Mouse (Mus musculus) lung, adult 18-20 months (tissue): ENCODE data around the gene Stap1.
A peak's percentile ranks its signal among the peaks of the same experiment; 100 is the strongest.

ENCODE experiments used
- DNase-seq, 2 experiments: peaks; one replicate each; pipeline ENCODE4 v3.0.0; 2022; ENCODE audit warnings: mixed read lengths in 2 of 2

Gene Stap1

DNA sequence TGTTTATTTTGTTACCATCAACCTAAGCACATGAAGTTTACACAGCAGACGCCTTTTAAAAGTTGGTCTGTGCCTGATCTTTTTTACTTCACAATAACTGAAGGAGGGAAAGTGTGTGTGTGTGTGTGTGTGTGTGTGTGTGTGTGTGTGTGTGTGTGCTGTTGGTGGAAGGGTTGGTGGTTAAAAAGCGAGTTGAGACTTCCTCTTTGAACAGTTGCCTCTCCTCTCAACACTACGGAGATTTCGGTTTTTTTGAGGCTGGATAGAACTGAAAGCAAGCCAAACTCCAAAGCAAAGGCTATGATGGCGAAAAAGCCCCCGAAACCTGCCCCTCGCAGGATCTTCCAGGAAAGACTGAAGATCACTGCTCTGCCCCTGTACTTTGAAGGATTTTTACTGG, at the start of gene Stap1:
Gene Stap1 (plus strand): TSS at position 209 of the 400 bp plus-strand sequence.
- DNase-seq, result no peak

DNA sequence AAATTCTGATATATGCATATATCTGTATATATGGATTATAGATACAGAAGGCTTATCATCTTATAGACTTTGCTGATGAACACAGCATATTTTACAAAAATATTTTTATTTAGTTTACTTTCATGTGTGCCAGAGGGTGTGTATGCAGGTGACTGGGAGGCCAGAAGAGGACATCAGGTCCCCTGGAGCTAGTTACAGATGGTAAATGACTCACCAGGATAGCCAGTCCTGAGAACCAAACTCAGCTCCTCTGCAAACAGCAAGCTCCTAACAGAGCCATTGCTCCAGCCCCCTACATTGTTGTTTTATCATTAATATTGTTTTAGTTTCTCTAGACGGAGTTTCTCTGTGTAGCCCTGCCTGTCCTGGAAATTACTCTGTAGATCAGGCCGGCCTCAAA, 41.7 kb upstream of the Stap1 start:
- DNase-seq, result no peak

DNA sequence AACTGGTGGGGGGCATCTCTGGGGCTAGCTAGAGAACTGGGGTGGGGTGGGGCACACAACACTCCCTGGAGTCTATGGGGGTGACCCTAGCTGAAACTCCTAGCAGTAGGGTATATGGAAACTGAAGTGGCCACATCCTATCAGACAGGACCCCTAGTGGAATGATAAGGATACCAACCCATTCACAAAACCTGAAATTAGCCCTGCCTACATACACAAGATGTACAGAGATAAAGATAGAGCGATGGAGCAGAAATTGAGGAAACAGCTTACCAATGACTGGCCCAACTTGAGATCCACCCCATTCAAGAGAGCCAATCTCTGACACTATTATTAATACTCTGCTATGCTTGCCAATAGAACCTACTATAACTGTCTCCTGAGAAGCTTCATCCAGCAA, 8.0 kb upstream of the Stap1 start:
- DNase-seq, result no peak

DNA sequence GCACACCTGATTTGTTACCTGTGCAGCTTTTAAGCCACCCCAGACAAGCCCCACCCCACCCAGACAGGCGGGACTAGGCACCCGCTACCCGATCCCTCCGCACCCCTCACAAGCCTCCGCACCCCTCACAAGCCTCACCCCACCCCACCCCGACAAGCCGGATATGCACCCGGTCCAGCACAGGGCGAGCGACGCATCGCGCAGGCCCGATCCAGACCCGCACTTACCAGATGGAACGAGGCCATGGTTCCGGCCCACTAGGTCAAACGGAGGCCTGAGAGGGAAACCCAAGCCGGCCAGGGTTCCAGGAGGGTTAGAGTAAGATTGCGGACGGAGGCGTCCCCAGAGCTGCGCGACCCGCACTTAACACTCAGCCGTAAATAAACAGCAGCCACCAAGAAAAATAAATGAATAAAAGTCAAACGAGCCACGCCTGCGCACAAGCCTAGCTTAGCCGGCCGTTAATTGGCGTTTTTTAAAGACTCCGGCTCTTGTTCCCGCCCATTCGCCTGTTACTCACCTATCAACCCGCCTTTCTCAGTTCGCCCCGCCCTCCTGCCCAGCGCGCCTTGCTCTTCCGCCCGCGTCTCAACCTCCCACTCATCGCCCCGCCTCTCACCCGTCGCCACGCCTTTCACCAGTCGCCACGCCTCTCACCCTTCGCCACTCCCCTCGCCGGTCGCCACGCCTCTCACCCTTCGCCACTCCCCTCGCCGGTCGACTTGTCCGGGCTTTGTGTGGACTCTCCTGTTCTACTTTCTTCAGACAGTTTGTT, 6.3 kb upstream of the Stap1 start, which contains the start of gene Cenpc1:
Gene Cenpc1 (minus strand): TSS at position 483 of the 775 bp plus-strand sequence.
- peak; percentile 98 for DNase-seq

DNA sequence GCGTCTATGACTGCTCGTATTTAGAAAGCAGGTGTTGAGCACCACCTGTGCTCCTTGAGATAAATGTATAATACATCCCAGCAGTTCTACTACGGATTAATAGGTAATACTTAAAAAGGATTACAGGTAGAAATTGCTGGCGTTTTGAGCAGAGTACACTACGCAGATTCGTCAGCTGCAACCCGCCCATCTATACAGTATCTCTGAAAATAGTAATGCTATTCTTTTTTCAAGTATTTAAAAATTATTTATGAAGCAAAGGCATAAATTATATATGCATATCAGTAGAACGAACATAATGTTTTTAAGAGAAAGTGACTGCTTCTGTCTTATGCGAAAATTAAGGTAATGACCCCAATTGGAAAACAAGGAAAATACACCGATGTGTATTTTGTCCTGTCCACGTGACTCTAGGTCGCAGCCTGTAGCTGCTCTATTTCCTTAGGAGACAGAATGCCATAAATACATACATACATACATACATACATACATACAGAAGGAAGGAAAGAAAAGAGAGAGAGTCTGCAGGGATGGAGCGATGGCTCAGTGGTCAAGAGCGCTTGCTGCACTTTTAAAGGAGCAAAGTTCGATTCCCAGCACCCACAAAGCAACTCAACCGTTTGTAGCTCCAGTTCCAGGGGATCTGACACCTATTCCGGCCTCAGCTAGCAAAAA, 5.5 kb upstream of the Stap1 start:
- no peak for DNase-seq

DNA sequence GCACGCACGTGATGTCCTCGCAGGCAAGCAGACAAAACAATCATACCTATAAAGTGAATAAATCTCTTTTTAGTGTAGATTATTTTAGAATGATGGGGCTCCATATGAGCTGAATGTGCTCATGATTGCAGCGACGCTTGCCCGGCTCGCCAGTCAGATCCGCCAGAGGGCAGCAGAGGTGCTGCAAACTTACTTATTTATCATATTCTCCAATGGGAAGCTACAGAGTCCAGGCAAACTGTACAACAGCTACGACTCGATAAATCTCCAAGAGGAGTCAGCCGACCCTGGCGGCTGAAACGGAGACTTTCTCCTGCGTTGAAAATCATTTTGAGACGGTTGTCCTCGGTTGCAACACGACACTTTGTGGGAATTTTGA, 5.0 kb upstream of the Stap1 start:
- DNase-seq, result peak; percentile 85 to 86

DNA sequence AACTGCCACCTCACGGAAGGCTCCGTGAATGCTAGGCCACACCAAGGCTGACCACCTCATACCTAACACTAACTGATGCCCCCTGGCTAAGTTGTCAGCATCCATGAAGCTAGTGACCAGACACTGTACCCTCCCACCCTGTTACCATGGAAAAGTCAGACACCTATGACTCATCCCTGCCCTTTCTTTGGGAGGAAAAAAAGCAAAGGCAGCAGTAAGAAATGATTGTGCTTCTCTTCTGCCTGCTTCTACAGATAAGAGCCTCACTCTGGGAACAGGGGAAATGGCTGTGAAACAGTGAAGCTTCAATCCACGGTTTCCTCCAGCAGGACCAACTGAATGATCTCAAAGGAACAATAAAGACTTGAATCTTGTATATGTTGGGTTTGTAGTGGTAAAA, 3.1 kb upstream of the Stap1 start:
- no peak for DNase-seq

DNA sequence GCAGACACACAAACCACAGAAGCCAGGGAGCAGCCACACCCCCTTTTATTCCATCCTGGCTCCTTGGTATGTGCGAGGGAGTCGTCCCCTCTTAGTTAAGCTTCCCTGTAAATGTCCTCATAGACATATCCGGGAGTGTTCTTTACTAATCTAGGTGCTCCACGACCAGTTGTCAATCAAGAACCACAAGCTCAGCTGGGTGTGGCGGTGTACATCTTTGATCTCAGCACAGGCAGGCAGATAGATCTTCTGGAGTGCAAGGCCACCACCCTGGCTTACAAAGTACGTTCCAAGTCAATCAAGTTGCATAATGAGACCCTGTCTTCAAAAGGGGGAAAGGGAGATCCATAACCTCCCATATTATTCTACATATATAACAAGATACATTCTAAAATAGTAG, 2.4 kb upstream of the Stap1 start:
- no peak for DNase-seq

DNA sequence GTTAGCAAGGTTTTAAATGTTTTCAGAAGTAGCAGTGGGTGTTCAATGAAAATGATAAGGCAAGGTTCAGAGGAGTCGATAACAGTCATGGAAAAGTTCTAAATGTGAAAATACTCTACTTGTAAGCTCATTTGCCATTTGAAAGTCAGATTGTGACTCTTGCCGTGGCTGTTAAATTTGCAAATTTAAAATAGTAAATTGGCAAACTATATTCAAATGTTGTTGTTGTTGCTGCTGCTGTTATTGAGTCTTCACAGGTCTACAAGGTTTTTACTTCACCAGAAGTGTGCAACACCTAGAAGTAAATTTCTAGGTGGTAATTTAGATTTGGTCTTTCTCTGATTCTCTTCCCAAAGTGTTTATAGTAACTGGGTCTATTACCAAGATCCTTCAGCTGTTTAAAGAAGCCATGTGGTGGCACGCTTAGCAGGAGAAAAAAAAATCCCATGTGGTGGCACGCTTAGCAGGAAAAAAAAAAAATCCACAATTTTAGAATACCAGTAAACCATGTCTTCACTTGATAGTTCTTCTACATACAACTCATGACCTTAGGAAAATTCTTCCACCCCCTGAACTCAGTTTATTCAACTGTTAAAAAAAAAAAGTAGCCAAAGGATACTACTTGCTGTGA, 1.3 kb downstream of the Stap1 start:
- no peak for DNase-seq

DNA sequence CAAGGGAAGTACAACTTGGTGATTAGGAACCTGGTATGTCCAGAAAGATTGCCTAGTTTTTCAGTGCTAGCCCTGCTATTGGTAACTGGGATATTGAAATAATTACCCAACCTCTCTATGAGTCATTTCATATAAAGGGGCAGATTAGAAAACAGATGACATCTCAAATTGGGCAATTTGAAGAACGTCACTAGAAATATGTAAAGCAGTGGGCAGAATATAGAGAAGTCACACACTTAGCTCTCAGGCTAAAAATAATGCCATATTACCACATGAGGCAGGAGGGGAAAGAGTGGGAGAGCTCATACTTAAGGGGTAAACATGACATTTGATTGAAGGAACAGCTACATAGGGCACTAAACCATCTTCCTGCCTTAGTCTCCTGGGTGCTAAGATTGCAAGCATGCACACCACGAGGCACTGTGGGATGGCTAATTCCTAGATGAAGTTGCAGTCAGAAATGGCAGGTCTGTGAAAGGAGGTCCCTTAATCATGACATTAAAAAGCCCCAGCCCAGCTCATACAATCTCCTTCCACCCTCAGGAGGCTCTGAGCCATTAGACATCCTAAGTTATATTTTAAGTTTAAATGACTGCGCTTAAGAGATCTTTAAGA, 7.3 kb downstream of the Stap1 start:
- no peak for DNase-seq

DNA sequence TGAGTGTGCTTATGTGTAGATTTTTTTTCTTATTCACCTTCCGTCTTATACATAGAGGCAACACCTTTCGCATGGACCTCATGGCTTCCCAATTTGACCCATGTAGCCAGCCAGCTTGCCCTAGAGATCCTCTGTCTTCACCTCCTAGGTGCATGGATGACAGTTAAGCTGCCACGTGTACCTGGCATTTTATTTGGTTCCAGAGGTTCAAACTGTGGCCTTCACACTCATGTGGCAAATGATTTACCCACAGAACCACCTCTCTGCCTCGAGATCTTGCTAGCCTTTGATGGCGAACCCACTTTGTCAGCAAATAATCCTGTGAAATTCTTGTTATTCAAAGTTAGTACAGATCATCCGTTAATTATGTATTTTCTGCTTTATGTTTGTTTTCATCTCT, 12.4 kb downstream of the Stap1 start:
- no peak for DNase-seq

DNA sequence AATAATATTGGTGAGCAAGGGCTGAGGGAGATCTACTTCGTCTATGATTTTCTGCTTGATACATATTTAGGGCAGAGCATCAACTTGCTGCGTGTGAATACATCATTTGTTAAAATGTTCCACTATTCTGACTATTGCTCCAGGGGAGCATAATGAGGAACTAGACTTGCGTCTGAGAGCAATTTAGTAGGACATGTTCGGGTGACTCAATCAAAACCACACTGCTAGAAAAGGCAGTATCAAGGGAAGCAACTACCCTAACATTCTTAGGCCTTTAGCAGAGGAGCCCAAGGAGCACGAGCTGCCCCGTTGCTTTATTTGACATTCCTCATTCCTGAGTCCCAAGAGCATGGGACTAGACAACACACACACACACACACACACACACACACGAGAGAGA, 13.4 kb downstream of the Stap1 start:
- no peak for DNase-seq

DNA sequence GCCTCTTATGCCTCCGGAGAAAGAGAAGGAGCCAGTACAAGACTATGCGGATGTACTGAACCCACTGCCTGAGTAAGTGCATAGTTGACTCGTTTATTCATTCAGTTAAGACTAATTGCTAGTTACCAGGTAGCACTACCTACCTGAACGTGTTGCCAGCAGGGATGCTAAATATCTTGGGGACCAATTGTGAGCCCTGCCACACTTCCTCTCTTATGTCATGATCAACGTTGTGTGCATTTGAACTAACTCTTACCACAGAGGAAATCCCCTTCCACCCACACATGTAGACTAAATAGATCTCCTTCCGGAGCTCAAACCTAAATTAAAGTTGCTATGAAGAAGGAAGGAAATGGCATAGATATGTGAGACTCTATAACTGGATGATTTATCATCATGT, 15.2 kb downstream of the Stap1 start:
- no peak for DNase-seq

DNA sequence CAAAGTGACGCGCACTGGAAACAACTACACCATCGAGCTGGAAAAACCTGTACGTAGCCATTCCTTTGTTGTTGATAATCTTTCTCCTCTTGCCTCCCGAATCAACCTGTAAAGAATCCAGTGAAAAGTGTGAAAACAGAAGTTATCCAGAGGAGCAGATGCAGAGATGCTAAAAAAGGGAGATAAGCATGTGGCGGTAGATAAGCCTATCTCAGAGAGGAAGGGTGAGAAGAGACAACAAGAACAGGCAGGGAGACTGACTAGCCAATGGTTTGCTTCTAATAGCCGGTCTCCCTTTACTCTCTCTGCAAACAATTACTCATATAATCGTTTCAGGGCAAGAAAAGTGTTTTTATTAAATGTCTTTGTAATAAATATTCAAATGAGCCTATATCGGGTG, 23.2 kb downstream of the Stap1 start:
- no peak for DNase-seq

DNA sequence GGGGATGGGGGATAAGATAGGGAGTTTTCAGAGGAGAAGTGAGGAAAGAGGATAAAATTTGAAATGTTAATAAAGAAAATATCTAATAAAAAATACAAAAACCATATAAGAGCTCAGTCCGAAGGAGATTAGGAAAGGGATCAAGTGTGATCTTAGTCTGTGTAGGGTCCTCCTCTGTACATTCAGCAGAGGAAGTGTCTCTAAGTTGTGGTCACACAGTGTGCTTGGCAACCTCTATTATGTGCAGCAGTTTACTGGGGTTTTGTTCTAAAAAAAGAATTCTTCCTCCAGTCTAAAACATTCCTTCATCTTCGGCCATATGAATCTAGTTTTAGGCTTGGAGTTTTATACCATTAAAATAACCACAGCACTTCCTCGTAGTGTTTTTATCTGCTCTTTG, 27.4 kb downstream of the Stap1 start:
- DNase-seq, result no peak

DNA sequence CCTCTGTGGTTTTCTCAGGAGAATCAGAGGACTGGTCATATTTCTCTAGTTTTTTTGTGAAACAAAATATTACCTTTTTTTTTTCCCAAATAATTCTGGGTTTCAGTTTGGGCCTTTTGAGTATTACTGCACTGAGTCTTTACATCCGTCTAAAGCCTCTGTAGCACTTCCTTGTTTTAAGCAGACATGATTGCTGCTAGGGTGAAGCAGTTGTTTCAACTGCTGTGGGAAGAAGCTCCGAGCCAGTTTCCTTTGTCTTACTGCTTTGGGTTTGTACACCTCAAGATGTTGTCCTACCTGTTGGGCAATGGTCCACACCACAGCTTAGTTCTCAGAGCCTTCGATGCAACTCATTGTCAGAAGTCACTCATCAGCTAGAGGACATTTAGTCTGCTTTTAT, 29.1 kb downstream of the Stap1 start:
- DNase-seq, result no peak

DNA sequence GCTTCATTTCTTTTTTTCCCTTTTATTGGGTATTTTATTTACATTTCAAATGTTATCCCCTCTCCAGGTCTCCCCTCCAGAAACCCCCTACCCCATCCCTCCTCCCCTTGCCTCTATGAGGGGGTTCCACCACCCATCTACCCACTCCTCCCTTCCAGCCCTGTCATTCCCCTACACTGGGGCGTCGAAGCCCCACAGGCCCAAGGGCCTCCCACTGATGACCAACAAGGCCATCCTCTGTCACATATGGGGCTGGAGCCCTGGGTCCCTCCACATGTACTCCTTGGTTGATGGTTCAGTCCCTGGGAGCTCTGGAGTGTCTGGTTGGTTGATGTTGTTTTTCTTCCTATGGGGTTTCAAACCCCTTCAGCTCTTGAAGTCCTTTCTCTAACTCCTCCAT, 30.6 kb downstream of the Stap1 start:
- no peak for DNase-seq

DNA sequence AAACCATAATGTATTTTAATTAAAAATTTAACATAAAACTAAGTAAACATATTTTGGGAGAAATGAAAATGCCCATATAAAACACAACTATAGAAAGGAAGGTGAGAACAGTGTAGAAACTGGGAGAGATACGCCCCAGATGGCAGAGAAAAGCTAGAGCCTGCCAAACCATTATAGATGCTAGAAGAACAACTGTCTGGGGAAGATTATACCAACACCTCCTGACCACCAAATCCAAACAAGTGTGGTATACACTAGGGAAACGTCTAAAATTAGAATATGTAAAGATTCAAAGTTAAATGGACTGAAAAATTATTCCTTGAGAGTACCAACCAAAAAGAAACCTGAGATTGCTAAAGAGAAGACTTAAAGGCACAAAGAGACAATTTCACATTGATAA, 35.1 kb downstream of the Stap1 start:
- DNase-seq, result no peak

DNA sequence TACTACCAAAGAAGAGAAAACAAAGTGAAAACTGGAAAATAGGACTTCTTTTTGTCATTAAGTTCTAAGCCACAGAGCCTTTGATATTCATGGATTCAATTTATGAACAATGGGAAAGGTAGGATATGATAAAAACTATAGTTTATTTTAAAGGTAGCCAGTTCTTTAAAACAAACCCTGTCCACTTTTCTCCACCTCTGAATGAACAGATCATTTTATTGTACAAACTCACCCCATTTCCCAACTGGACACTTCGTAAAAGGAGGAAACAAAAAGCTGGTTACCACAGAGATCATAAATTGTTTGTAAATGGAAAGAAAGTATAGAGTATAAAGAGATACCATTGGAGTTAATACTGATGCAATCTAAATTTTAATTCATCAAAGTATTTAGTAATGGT, 39.5 kb downstream of the Stap1 start:
- no peak for DNase-seq

DNA sequence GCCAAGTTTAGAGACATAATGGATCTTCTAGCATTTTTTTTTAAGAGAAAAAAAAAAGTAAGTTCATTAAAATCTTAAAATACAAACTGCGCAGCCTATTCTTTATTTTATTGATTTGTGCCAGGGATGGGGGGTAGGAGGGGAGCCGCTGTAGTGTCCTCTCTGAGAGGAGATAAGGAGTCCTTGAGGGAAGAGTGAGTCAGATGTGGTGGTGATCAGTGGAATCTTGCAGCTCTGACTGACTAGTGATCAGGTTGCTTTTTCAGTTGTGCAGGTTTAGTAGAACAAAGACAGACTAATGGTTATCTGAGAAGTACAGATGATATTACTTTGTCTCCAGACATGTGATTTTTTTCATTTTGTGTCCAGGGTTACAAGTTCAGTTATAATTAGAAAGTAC, 41.5 kb downstream of the Stap1 start:
- DNase-seq, result no peak

DNA sequence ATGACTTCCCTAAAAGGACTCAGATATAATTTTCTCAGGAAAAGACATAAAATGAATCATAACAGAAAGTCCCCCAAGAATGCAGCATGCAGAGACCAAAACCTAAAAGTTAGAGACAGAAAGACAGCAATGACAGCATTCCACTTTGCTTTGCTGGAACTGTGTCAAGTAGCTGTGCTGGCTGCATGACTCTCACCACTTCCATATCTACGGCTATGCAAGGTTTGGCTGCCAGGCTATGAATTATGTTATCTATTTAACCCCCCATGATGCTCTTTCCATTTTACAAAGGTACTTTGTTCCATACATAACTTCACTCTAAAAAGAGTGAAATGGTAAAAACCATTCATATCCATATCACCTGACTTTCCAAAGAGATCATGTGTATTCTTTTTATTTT, 42.5 kb downstream of the Stap1 start:
- no peak for DNase-seq

DNA sequence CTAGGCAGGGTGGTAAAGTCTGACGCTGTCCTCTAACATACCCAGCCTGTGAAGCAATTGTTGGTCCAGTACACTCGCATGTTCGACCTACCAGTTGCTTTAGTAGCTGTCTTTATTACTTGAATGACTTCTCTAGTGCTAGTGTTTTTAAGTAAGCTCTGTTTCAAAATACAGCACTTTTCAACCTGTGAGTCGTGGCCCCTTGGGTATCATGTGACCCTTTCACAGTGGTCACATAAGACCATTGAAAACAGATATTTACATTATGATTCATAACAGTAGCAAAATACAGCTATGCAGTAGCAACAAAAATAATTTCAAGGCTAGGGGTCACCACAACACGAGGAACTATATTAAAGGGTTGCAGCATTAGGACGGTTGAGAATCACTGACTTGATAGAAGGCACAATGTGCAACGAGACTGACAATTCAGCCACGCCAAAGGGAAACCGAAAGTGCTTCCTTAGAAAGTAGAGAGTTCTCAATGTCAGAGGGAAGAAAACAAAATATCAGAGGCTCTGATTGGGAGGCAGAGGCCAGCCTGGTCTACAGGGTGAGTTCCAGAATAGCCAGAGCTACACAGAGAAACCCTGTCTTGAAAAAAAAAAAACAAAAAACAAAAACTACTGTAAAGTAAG, 47.0 kb downstream of the Stap1 start:
- DNase-seq, result no peak

DNA sequence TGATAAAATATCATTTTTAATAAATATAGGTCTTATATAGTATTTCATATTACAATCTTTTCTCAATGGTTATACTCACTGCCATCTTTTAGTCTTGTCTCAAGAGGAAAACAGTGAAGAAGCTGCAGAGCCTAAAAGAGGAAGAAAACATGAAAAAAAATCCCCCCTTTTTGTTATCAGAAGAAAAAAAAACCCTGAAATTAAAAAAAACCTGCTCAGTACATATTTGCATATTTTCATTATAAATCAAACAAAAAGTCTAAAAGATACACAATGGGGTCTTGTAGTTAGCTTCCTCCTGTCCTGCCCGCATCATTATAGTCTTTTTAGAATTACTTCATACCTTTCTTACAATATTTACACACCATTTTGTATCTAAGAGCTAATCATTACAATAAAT, 57.2 kb downstream of the Stap1 start:
- DNase-seq, result no peak
